Mouse (Mus musculus) neural tube, embryonic 11.5 days (tissue): Measurements from ENCODE around the gene Il7r. TPM values are rescaled to one million over a fixed set of nuclear protein-coding genes. Genes with fewer than 3 reads are reported as not detected.
"Not testable (repeated sequence)": the region's sequence is repeated elsewhere in the genome, so short reads cannot be mapped to it uniquely, and the experiment has no call there.

Experiments used
- ATAC-seq: fragments of 200-750 bp; cut with Nextera tagmentation; 2 replicates; pipeline ENCODE4 v1.8.0; 2017; ENCODE audit warnings: moderate number of reproducible peaks, mild to moderate bottlenecking, moderate TSS enrichment, moderate library complexity; ENCODE audit not compliant: insufficient read depth, low FRiP score, low TSS enrichment
- DNase-seq: peaks from one replicate; pipeline ENCODE4 v3.0.0-alpha.2; 2015; ENCODE audit warnings: low spot score
- H3K27ac ChIP-seq: fragments of 300-500 bp; sonication (generic); 2 replicates; pipeline ENCODE4 v1.5.1; 2014; ENCODE audit warnings: low read depth, mild to moderate bottlenecking, low read length
- H3K27me3 ChIP-seq: fragments of 300-500 bp; sonication (generic); 2 replicates; pipeline ENCODE4 v1.6.1; 2014; ENCODE audit warnings: mild to moderate bottlenecking, low read length, mixed read lengths; ENCODE audit not compliant: control insufficient read depth, insufficient read depth
- H3K36me3 ChIP-seq: fragments of 300-500 bp; sonication (generic); 2 replicates; pipeline ENCODE4 v1.6.1; 2014; ENCODE audit warnings: mild to moderate bottlenecking, low read length, moderate library complexity, mixed read lengths; ENCODE audit not compliant: control insufficient read depth, insufficient read depth
- H3K4me1 ChIP-seq: fragments of 300-500 bp; sonication (generic); 2 replicates; pipeline ENCODE4 v1.6.1; 2014; ENCODE audit warnings: low read length, mixed read lengths; ENCODE audit not compliant: control insufficient read depth, insufficient read depth
- H3K4me2 ChIP-seq: fragments of 300-500 bp; sonication (generic); 2 replicates; pipeline ENCODE4 v1.6.1; 2014; ENCODE audit warnings: low read depth, mild to moderate bottlenecking, moderate library complexity
- H3K4me3 ChIP-seq: fragments of 300-500 bp; sonication (generic); 2 replicates; pipeline ENCODE4 v1.5.1; 2014; ENCODE audit warnings: low read depth, low read length
- H3K9ac ChIP-seq: fragments of 300-500 bp; sonication (generic); 2 replicates; pipeline ENCODE4 v1.6.1; 2014; ENCODE audit warnings: mild to moderate bottlenecking, low read length
- H3K9me3 ChIP-seq: fragments of 300-500 bp; sonication (generic); 2 replicates; pipeline ENCODE4 v1.6.1; 2016; ENCODE audit warnings: low read length; ENCODE audit not compliant: control insufficient read depth
- WGBS: fragments of 180-500 bp; shearing (Covaris S2); extraction: QIAGEN DNeasy Blood & Tissue Kit; methylation state at CpG from one replicate; pipeline ENCODE4 v1.1.7; 2014; 5-methylcytosine and 5-hydroxymethylcytosine counted together
- polyA plus RNA-seq: library from polyadenylated mRNA; unstranded; fragments of >200 nt; fragmentation: Nextera tagmentation; extraction: Ambion mirVana; gene quantifications from 2 replicates; pipeline ENCODE4 v1.2.1, GENCODE M21; 2014

Gene Il7r
- polyA plus RNA-seq, 1 experiment from 2014 or later: 0.15 TPM

GRCm38 (mm10) chr15:9557264-9557663, 27.3 kb upstream of the Il7r start:
- H3K27me3 ChIP-seq, H3K4me3 ChIP-seq, H3K27ac ChIP-seq, ATAC-seq, H3K36me3 ChIP-seq, DNase-seq, H3K4me1 ChIP-seq, H3K4me2 ChIP-seq, H3K9me3 ChIP-seq, H3K9ac ChIP-seq: not testable (repeated sequence)
- 92% methylated on average over 13 of the region's 15 CpGs for WGBS

- no peak for ATAC-seq
- 93% methylated on average over 2 of the region's 2 CpGs for WGBS
- Histone ChIP-seq H3K27ac (no peak overlapping the region), H3K4me1 (no peaks in the 10 kb centered on the region), H3K9ac (no peak overlapping the region), H3K9me3 (no peaks in the 10 kb centered on the region), H3K4me3 (no peak overlapping the region), H3K27me3 (no peaks in the 10 kb centered on the region), H3K36me3 (no peaks in the 10 kb centered on the region), H3K4me2 (no peak overlapping the region)
- no peak for DNase-seq
These were observed 19.0 kb upstream of the Il7r start for GRCm38 (mm10) chr15:9548951-9549350.

GRCm38 (mm10) chr15:9535200-9535599, 5.2 kb upstream of the Il7r start:
- ATAC-seq (no peak), DNase-seq (no peak)
- WGBS: 83% methylated on average over 1 of the region's 1 CpGs
- Histone ChIP-seq H3K27ac (no peak overlapping the region), H3K4me2 (no peak overlapping the region), H3K27me3 (no peaks in the 10 kb centered on the region), H3K36me3 (no peaks in the 10 kb centered on the region), H3K9me3 (no peaks in the 10 kb centered on the region), H3K4me3 (no peak overlapping the region), H3K9ac (no peak overlapping the region), H3K4me1 (no peaks in the 10 kb centered on the region)

DNA sequence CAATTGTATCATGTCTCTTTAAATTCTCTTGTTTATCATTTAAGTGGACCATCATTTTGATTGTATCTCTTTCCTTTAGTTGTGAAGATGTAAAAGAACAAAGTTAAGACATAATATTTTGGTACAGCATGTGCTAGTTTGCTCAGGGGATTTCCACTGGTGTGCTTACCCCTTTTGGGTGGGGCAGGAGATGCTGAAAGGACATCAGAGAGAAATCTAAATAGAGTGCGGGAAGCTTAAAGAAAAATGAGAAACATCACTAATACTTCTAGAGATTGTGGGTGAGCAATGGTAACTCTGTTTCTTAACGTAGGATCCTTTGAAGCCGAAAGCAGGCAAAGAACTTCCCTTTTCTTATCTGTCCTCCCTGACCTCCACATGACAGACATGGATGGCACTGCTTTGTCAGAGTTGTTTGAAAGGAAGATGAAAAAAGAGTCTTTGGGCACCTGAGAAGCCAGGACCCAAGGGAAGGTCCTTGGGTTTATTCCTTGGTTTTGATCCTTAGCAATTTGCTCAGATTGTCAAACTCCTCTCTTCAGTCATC, 3.5 kb upstream of the Il7r start:
- no peaks in the 10 kb centered on the region for H3K9me3 ChIP-seq
- H3K9ac ChIP-seq: no peak overlapping the region
- H3K27me3 ChIP-seq: no peaks in the 10 kb centered on the region
- DNase-seq (no peak), ATAC-seq (no peak)
- 94% methylated on average over 3 of the region's 3 CpGs for WGBS
- H3K4me1 ChIP-seq: no peaks in the 10 kb centered on the region
- H3K36me3 ChIP-seq: no peaks in the 10 kb centered on the region
- no peak overlapping the region for H3K4me2 ChIP-seq
- H3K27ac ChIP-seq: no peak overlapping the region
- H3K4me3 ChIP-seq: no peak overlapping the region

- no peaks in the 10 kb centered on the region for H3K27me3 ChIP-seq
- no peaks in the 10 kb centered on the region for H3K9me3 ChIP-seq
- ATAC-seq (no peak), DNase-seq (no peak)
- no peak overlapping the region for H3K9ac ChIP-seq
- H3K27ac ChIP-seq: no peak overlapping the region
- H3K36me3 ChIP-seq: no peaks in the 10 kb centered on the region
- H3K4me2 ChIP-seq: no peak overlapping the region
- H3K4me3 ChIP-seq: no peak overlapping the region
- 82% methylated on average over 3 of the region's 3 CpGs for WGBS
- no peaks in the 10 kb centered on the region for H3K4me1 ChIP-seq
These were observed 330 bp downstream of the Il7r start for GRCm38 (mm10) chr15:9529646-9530045.

- DNase-seq: no peak
- Histone ChIP-seq H3K9ac (no peak overlapping the region), H3K9me3 (no peaks in the 10 kb centered on the region), H3K4me2 (no peak overlapping the region), H3K4me1 (no peaks in the 10 kb centered on the region), H3K27me3 (no peaks in the 10 kb centered on the region), H3K36me3 (no peaks in the 10 kb centered on the region), H3K27ac (no peak overlapping the region), H3K4me3 (no peak overlapping the region)
- 74% methylated on average over 3 of the region's 3 CpGs for WGBS
- no peak for ATAC-seq
These were observed 1.6 kb downstream of the Il7r start for GRCm38 (mm10) chr15:9528186-9528935.

DNA sequence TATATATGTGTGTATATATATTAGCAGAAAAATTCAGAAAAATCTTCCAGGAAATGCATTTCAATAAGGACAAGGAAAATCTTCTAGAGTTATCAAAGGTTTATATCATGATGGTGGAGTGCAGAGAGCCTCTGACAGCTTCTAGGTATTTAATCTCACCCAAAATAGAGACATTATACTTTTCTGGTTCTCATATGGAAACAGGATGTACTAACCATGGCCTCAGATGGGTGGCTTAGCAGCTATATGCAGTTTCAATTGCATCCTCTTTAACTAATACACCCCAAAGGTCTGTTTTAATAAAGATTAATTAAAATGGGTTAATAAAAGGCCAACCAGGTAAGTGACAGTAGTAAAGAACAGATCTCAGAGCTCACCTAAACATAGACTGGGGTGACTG, 3.6 kb downstream of the Il7r start:
- H3K36me3 ChIP-seq: no peaks in the 10 kb centered on the region
- H3K9me3 ChIP-seq: no peaks in the 10 kb centered on the region
- H3K4me3 ChIP-seq: no peak overlapping the region
- no peak for DNase-seq
- H3K4me1 ChIP-seq: no peaks in the 10 kb centered on the region
- no peak overlapping the region for H3K27ac ChIP-seq
- H3K9ac ChIP-seq: no peak overlapping the region
- no peak for ATAC-seq
- H3K4me2 ChIP-seq: no peak overlapping the region
- H3K27me3 ChIP-seq: no peaks in the 10 kb centered on the region

DNA sequence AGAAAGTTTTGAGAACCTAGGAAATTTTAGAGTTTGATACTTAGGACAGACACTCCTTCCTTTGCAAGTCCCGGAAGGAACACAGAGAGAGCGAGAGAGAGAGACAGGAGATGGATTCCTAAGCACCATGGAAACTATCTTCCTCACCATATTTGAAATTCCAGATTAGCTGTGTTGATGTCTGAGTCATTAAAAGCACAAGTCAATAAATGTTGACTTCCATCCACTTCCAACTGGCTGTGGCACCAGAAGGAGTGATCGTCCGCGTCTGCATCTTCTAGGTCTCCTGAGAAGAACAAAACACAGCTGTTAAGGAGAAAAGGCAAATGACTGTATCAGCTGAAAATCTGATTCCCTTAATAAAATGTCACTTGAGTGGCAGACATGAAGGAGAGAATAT, 5.1 kb downstream of the Il7r start:
- Histone ChIP-seq H3K4me1 (no peaks in the 10 kb centered on the region), H3K9me3 (no peaks in the 10 kb centered on the region), H3K9ac (no peak overlapping the region), H3K27me3 (no peaks in the 10 kb centered on the region), H3K4me2 (no peak overlapping the region), H3K4me3 (no peak overlapping the region), H3K36me3 (no peaks in the 10 kb centered on the region), H3K27ac (no peak overlapping the region)
- DNase-seq (no peak), ATAC-seq (no peak)
- WGBS: 93% methylated on average over 5 of the region's 5 CpGs

GRCm38 (mm10) chr15:9523956-9524355, 6.0 kb downstream of the Il7r start:
- Histone ChIP-seq H3K27ac (no peak overlapping the region), H3K27me3 (no peaks in the 10 kb centered on the region)
- 87% methylated on average over 5 of the region's 5 CpGs for WGBS

More at GRCm38 (mm10) chr15:9523956-9524355, 6.0 kb downstream of the Il7r start:
- H3K36me3 ChIP-seq: no peaks in the 10 kb centered on the region
- H3K9me3 ChIP-seq: no peaks in the 10 kb centered on the region
- DNase-seq: no peak
- H3K4me2 ChIP-seq: no peak overlapping the region
- H3K4me3 ChIP-seq: no peak overlapping the region
- H3K4me1 ChIP-seq: no peaks in the 10 kb centered on the region
- no peak overlapping the region for H3K9ac ChIP-seq
- ATAC-seq: no peak
